Mouse (Mus musculus) layer of hippocampus, adult 18-20 months (tissue): ENCODE measurements around the gene Ndst2. TPM values are rescaled to one million over a fixed set of nuclear protein-coding genes. Genes with fewer than 3 reads are reported as not detected.

Experiments used
- DNase-seq, 2 experiments: peaks; one replicate each; pipeline ENCODE4 v3.0.0; 2022; ENCODE audit warnings: low spot score in 2 of 2
- total RNA-seq, 2 experiments: library from RNA; stranded (reverse); gene quantifications; 2 replicates each; pipeline ENCODE4 v1.2.3; 2021

The Ndst2 gene
- total RNA-seq, 2 experiments from 2014 or later, result 14.9 to 17.6 TPM

DNA sequence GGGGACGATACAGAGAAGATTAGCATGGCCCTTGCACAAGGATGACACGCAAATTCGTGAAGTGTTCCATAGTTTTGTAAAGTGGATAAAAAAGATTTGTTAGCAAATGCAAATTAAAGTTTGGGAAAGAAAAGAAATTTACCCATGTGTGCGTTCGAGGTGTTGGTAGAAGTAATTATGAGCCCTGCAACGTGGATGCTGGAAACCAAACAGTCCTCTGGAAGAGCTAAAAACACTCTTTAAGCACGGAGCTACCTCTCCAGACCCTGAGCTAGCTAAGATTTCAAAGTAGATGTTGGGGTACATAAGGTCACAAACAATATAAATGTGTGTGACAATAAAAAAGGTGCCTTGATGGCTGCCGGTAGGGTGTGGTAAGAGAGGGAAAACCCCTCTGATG is 32.8 kb downstream of the Ndst2 start:
- no peak for DNase-seq

DNA sequence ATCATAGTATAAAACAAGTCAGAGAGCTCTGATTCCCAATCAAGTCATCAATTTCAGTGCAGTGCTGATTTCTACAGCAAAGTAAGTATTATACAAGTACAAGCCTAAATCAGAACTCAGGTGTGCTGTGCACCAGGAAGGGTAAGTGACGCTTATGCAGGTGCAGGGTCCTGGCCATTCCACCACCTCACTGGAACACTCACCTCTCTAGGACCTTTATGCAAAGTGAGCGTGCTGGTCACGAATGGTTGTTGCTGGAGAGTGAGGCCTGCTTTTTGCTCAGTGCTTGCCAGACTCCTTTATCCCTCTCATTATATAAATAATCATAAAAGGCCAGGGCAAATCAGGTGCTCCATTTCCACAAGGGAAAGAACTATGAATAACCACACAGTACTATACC is 34.0 kb downstream of the Ndst2 start:
- DNase-seq, result no peak

DNA sequence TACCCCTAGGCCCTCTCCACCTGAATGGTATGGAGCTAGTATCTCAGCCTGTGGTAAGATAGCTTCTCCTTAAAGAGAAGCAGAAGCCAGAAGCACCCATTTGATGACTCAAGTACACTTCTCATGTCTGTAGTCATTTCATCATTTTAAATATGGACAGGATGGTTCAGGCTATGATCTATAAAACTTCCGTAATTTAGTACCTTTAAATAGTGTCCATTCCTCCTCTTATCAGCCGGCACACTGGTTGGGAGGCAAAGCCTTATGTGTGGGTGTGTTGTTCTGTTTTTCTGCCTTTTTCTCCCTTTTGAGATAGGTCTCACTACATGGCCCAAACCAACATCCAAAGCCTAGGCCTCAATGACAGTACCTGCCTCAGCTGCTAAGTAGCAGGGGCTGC is 35.8 kb downstream of the Ndst2 start:
- no peak for DNase-seq

DNA sequence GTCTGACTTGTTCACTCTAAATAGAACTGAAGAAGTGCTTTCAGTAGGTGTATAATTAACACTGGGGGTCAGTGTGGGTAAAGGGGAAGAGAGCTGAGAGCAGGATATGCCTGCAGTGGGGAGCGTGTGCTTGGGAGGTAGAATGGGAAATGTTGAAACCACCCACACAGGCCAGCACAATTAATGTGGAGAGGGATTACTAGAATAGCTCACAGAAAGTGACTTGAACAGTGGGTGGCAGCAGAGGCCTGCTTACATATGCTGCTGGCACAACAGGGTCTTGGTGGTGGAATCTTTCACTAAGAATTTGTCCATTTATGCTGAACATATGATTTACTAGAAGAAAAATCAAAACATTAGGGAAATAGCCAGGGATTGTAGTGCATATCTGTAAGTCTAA is 37.4 kb downstream of the Ndst2 start:
- peak in 1 of 2 experiments; percentile 87 for DNase-seq

- peak in 1 of 2 experiments; percentile 21 for DNase-seq
These were observed 38.4 kb downstream of the Ndst2 start for GRCm38 (mm10) chr14:20695761-20696520.

DNA sequence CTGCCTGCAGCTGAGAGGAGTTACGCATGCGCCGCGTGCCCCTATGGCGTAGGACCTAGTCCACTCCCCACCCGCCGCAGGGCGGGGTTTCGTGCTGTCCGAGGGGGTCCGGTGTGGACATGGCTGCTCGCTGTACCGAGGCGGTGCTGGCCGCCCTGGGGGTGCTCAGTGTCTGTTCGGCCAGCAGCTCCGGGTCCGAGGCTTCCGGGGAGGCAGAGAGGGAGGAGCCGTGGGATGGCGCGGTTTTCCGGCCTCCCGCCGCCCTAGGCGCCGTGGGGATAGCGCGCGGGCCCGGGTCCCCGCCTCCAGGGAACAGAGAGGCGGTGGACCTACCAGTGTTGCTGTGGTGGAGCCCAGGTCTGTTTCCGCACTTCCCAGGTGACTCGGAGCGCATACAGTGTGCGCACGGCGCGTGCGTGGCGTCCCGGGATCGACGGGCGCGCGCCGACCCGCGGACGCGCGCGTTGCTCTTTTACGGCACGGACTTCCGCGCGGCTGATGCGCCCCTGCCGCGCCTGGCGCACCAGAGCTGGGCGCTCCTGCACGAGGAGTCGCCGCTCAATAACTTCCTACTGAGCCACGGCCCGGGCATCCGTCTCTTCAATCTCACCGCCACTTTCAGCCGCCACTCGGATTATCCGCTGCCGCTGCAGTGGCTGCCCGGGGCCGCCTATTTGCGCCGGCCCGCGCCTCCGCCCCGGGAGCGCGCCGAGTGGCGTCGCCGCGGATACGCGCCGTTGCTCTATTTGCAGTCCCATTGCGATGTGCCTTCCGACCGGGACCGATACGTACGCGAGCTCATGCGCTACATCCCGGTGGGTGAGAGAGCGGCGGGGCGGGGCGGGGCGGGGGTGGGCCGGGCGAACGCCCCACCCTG is 39.2 kb downstream of the Ndst2 start, which contains the start of gene Fut11:
TSS of gene Fut11 (plus strand) at position 85 of the 877 bp plus-strand sequence.
- peak; percentile 84 to 85 for DNase-seq

GRCm38 (mm10) chr14:20694185-20694883 is 40.0 kb downstream of the Ndst2 start:
- DNase-seq, result no peak

DNA sequence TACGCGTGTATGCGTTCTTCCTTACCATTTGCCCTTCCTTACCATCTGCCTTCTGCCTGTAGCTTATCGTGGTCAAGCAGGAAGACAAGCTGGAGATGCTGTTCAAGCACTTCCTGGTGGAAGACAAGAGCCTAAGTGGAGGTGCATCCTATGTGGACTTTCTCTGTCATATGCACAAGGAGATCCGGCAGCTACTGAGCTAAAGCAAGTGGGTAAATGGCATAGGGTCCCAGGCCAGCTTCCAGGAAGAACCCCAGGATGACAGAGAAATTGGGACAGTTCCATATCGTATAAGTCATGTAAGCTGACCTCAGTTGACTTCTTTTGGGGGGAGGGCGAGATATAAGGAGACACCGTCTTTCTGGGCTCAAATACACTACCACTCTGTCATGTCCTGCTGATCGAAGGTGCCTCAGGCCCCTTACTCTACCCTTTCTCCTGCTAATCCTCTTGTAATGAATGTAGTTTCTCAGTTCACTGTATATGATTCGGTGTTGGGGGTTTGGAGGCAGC is 40.7 kb downstream of the Ndst2 start:
- no peak for DNase-seq

GRCm38 (mm10) chr14:20691772-20692171 is 42.6 kb downstream of the Ndst2 start:
- no peak for DNase-seq

GRCm38 (mm10) chr14:20689009-20689408 is 45.4 kb downstream of the Ndst2 start:
- DNase-seq, result no peak

GRCm38 (mm10) chr14:20686576-20686975 is 47.8 kb downstream of the Ndst2 start:
- peak in 1 of 2 experiments; percentile 49 for DNase-seq

DNA sequence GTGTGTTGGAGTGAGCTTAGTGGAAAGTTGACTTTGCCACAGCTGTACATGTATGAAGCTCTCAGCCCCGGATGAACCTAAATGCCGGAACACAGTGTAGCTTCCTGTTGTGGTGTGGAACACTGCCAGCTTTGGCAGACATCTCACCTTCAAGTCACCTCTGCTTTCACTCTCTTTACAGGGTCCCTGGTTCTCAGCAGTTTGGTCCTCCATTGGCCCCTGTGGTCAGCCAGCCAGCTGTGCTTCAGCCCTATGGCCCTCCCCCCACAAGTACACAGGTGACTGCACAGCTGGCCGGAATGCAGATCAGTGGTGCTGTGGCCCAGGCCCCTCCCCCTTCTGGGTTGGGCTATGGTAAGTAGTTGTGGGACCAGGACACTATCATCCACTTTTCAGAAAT is 51.9 kb downstream of the Ndst2 start:
- no peak for DNase-seq

GRCm38 (mm10) chr14:20681742-20682141 is 52.6 kb downstream of the Ndst2 start:
- DNase-seq, result no peak

DNA sequence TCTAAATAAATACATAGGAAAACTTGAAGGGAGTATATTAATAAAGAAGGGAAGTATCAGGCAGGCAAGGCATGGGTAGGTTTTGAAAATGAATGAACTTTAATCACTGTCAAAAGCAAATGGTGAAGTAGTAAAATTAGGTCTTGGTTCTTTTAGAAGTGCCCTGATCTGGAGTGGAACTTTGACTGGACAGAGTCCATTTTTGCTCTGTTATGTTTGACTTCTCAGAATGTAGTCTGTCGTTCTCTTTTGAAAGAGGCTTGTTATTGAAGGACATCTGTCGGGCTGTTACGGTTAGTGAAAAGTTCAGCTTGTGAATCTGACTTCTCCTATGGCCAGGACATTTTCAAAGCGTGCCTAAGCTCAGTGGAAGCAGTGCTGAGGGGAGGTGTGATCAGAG is 56.5 kb downstream of the Ndst2 start:
- no peak for DNase-seq

DNA sequence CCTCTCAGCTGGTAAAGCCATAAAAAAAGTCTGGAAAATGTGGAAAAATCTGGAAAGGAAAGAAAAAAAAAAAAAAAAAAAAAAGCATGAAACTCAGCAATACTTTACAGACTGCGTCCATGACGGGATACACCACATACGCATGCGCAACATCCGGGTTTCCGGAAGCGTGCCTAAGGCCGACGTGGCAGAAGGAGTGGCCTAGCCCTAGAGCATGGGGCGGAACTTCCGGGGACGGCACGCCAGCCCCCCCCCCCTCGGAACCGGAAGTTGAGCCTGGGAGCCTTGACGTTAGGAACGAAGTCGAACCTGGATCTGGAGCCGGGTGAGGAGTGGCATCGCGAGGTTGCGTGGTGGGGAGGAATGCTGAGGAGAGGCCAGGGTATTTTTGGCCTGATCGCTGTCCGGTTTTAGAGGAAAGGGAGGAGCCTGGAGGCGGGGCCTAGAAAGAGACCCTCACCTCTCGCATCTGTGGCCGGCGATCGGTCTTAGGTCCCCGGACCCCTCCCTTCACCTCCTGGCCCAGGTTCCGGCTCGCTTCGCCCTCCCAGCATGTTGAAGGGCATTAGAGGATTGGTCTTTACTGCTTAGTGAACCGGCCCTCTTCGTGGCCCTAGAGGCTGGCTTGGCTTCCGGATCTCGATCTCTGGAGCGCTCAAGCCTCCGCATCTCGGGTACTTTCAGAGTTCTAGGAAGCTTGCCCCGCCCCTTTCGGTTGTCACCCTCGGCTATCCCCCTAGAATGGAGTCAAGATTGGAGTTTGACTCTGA is 60.1 kb downstream of the Ndst2 start, which contains the start of gene Sec24c:
TSS of gene Sec24c (plus strand) at position 245 of the 770 bp plus-strand sequence.
- DNase-seq, result peak; percentile 93 to 96

GRCm38 (mm10) chr14:20673735-20674063 is 60.7 kb downstream of the Ndst2 start:
- DNase-seq, result no peak
